Mouse (Mus musculus) ES-E14 (cell line): ENCODE measurements at regions not wholly inside any gene's neighbourhood (a gene's known extent, or its start where the extent isn't known, plus 50 kb on each side); places are given as distances from the start of the nearest gene placed in this dataset.

Experiments used
- CHD2 ChIP-seq: IDR thresholded peaks from 2 replicates; pipeline ENCODE4 v1.6.1; 2014; ENCODE audit warnings: mild to moderate bottlenecking, low read depth, low read length, inconsistent platforms
- HCFC1 ChIP-seq: IDR thresholded peaks from 2 replicates; pipeline ENCODE4 v1.6.1; 2012; ENCODE audit warnings: low read length, inconsistent platforms, borderline replicate concordance; ENCODE audit not compliant: insufficient read depth
- MAFK ChIP-seq: IDR thresholded peaks from 2 replicates; pipeline ENCODE4 v1.6.1; 2014; ENCODE audit warnings: mild to moderate bottlenecking, low read depth, low read length, inconsistent platforms; ENCODE audit not compliant: insufficient read depth
- ZC3H11A ChIP-seq: IDR thresholded peaks from 2 replicates; pipeline ENCODE4 v1.6.1; 2012; ENCODE audit warnings: low read depth, mild to moderate bottlenecking, inconsistent platforms, low read length, borderline replicate concordance

- TF ChIP-seq ZC3H11A (no peak), MAFK (no peak), HCFC1 (no peak), CHD2 (no peak)
These were observed 521.0 kb upstream of the Intu start for GRCm38 (mm10) chr3:40010051-40010450.
